Mouse (Mus musculus) adrenal gland, adult 8-10 months (tissue): ENCODE data around the gene Naa16. TPM values are rescaled to one million over a fixed set of nuclear protein-coding genes. Genes with fewer than 3 reads are reported as not detected.

ENCODE experiments used
- DNase-seq: peaks from one replicate; pipeline ENCODE4 v3.0.0; 2022
- total RNA-seq, 4 experiments: library from RNA; stranded (reverse); gene quantifications; 2 replicates each; pipeline ENCODE4 v1.2.4; 2022

The Naa16 gene
- total RNA-seq, 4 experiments from 2014 or later = 15.8 to 26.3 (median 20.1) TPM

- no peak for DNase-seq
Measured at GRCm38 (mm10) chr14:79330944-79331561, 59.5 kb downstream of the Naa16 start.

DNA sequence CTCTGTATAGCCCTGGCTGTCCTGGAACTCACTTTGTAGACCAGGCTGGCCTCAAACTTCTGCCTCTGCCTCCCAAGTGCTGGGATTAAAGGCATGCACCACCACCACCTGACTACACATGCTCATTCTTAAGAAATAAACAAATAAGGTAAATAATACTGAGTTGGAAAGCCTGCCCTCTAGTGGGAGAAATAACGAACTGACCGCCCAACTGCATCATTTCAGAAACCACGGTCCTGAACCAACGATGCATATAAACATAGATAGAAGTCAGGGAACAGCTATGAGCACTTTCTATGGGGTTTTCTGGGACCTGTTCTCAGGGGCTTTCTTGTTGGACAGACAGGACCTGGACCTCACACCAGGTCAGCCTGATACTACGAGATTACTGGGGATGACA, 63.5 kb downstream of the Naa16 start:
- no peak for DNase-seq

DNA sequence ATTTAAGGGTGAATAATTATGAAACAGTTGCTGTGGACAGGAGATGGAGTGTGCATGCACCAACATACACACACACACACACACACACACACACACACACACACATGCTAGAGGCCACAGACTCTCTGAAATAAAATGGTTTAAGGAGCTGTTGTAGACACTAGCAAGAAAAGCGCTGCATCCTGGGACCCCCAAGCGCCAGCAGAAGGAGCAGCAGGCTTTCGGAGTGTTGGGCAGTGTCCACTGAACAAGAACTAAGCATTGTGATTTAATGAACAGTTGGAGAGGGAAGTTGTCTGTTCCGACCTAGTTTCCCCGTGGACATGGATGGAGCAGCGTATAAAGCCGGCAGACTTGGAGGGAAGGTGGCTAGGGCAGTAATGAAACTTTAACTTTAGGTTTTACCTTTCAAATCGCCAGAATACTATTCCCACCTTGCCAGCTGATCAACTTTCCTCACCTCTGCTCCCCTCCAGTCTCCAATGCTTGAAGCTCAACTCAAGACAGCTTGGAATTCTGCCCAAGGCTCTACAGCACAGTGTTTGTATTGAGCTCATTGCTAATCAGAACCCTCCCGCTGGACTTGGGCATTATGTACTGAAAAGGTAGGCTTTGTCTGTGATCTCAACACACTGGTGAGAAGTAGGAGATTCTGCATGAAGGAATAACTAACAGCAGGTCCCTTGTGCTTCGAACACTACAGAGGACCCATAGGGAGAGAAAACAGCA, 66.3 kb downstream of the Naa16 start:
- DNase-seq = no peak

DNA sequence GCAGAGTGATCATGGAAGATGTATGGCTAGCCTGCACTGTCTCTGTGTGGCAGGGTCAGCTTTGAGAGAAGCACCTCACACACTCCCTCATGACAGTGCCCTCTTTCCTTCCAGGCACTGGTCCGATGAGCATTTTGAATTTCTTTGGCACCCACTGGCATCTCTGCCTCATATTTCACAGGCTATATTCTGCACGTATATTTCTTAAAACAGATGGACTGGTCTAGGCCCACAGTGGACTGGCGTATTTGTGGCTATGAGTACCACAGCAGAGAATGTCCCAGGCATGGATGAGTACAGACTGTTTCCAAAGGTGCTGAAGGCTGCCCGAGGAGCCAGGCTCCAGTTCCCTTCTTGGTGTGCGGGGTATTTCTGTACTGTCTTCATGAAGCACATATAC, 68.7 kb downstream of the Naa16 start:
- no peak for DNase-seq

- no peak for DNase-seq
Measured at GRCm38 (mm10) chr14:79321152-79321551, 69.4 kb downstream of the Naa16 start.

GRCm38 (mm10) chr14:79317602-79318001, 73.0 kb downstream of the Naa16 start:
- DNase-seq = no peak

DNA sequence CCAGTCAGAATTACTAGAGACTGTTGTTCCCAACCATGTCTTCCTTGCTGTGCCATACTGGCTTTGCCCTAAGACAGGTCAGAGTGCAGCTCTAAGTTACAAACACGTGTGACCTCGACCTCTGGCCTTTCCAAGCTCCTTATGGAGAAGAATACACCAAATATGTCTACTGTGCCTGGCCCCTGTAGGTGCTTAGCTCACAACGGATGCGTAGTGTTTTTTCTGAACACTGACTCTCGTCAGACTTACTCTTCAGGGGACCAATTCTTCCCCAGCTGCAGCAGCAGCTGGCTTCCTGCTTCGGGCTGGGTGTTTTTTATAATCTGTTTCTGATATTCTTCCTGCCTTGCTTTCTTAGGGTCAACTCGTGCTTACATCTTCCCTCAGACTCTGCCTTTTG, 74.7 kb downstream of the Naa16 start:
- no peak for DNase-seq

GRCm38 (mm10) chr14:79314245-79315010, 76.2 kb downstream of the Naa16 start:
- no peak for DNase-seq

DNA sequence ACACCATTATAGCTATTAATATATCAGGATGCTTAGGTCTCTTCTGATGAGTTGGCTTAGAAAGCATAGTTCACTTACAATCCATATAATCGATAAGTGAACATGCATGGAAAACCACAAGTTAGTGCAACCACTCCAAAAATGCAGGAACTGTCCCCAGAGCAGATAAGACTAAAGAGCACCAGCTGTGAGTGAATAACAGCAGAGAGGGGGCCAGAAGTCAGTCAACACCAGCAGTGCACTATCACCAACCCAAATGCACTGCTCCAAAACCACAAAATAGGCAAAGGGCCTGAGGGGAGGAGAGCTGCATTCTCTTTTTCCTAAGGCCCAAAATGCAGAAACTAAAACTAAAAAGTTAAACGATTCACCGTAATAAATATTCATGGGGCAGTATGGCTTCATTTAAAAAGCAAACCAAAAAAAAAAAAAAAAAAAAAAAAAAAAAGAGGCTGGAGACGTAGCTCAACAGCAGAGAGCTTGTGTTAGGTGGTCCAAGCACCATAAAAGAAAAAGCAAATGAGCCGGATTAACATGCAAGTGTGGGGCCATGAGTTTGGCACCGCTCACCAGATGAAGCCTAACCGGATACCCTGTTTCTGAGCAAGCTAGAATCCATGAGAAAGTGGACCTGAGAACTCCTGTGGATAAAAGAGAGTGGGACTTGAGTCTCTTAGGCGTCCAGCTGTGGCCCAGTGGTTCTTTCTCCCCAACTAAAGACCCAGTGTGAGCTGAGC, 77.0 kb downstream of the Naa16 start:
- DNase-seq = no peak

- DNase-seq = no peak
Measured at GRCm38 (mm10) chr14:79312719-79313118, 77.9 kb downstream of the Naa16 start.

DNA sequence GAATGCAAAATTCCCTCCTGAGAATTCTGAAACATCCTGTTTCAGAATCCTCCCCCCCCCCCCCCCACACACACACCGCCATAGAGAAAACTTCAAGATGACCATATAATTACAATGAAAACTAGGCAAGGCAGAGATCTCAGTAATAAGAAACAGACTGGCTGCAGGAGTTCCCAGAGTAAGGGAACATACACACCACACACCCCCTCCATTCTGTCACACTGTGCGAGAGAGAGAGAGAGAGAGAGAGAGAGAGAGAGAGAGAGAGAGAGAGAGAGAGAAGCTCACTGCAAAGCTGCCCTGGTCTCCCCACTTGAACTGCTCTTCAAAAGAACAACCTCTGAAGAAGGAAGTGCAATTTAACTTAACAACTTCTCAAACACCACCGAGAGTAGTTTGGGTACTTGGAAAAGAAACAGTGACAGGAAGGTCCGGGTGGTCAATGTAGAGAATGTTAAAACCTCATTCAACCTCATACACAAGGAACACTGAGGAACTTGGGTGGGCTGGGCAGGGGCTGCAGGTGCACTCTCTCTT, 78.6 kb downstream of the Naa16 start:
- no peak for DNase-seq

- no peak for DNase-seq
Measured at GRCm38 (mm10) chr14:79309115-79309514, 81.5 kb downstream of the Naa16 start.

- DNase-seq = no peak
Measured at GRCm38 (mm10) chr14:79308364-79308763, 82.2 kb downstream of the Naa16 start.

DNA sequence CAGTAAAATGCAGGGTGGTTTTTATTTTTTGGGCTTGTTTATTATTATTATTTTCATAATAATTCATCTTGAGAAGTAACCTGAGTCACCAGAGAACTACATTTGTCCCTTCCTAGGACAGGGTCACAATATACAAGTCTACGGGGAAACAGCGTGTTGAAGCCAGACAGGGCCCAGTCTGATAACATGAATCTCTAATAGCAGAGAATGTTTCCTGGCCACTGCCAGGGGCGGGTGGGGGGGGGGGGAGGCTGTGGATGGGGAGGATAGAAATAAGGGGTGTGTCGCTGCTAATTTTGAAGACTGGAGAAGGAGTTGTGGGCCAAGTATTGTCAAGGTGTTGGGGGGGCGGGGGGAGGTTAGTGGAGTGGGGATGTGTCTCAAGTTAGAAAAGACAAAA, 82.7 kb downstream of the Naa16 start:
- DNase-seq = no peak

- no peak for DNase-seq
Measured at GRCm38 (mm10) chr14:79307138-79307537, 83.4 kb downstream of the Naa16 start.

DNA sequence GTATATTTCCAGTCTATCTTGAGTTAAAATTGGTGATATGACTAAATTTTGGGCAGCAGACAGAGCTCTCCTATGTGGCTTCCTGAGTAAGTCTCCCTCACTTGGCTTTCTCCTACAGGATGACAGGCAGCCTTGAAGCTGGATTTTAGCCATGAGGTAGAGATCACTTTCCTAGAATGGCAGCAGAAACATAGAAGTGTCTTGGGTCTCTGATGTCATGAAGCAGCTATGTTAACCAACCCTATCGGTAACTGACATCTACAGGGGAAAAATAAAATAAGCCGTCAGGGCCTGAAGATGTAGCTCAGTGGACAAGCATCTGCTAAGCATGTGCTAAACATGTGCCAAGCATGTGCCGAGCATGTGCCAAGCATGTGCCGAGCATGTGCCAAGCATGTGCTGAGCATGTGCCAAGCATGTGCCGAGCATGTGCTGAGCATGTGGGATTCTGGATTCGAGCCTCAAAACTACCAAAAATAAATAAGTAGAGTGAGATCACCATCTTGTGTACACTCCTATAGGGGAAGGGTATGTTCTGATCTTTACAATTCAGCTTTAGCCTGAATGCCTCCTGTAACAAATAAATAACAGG, 85.6 kb downstream of the Naa16 start:
- DNase-seq = no peak

DNA sequence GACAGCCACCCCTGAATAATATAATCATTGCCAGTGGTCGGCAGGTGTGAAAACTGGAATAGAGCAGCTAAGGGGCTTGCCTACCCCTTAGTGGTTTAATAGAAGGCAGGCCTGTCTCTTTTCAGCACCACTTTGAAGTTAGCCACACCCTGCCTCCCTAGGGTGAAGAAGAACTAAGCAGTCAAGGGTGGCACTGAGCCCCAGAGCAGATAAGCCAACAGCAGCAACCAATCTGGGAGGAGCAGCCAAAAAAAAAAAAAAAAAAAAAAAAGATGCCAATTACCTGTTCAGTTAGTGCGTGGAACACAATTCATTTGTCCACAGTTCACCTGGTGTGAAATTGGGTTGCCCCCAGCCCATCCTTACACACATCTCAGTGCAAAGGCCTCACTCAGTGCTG, 87.4 kb downstream of the Naa16 start:
- DNase-seq = no peak

- DNase-seq = peak; percentile 95
Measured at GRCm38 (mm10) chr14:79301466-79301875, 89.1 kb downstream of the Naa16 start, which contains the start of gene Rgcc. TSS of gene Rgcc (minus strand) at chr14:79301645.

GRCm38 (mm10) chr14:79300641-79301350, 89.8 kb downstream of the Naa16 start:
- no peak for DNase-seq

GRCm38 (mm10) chr14:79299796-79300195, 90.8 kb downstream of the Naa16 start:
- DNase-seq = peak; percentile 37

GRCm38 (mm10) chr14:79299230-79299629, 91.3 kb downstream of the Naa16 start:
- no peak for DNase-seq
